Mouse (Mus musculus): ENCODE data around the gene Mex3d. TPM values are rescaled to one million over a fixed set of nuclear protein-coding genes. Genes with fewer than 3 reads are reported as not detected.

Mex3d gene
- polyA plus RNA-seq, 1 experiment from 2014 or later, result 0.32 TPM

DNA sequence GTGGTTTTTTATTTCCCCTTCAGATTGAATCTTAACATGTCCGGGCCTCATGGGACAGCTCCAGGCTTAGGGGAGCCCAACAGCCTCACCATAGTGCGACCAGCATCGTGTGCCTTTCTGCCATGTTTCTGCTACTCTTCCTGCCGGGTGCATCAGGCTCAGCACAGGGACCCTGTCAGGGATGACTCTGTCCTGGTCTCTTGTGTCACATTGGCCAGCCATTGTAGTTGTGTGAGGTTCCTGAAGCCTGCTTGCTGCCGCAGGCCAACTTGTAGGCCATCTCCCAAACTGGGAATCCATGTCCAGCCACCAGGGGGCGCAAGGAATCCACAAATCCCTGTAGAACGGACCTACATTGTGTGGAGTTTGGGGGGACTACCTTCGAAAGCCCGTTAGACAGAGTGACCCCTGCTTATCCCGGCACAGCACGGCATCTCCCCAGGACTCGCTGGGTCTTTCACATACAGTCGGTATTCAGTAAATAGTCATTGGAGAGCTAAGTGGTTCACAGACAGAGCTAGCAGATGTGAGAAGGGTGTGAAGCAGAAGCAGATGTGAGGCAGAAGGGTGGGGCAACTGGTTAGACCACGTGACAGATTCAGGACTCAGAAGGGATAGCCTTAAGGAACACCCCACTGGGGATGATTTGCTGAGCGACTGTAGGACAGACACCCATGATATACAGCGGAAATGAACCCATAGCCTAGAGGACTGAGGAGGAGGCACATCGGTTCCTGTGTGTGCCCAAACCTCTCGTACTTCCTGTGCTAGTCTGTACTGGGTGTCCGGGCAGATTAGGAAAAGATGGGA lies 47.3 kb downstream of the Mex3d start:
- ATAC-seq (ENCODE audit: low read depth), result peak; percentile 25; the same call in 1 of the 2 replicates
- H3K4me1 ChIP-seq (ENCODE audit: control insufficient read depth, low read depth, low read length), result peaks cover 54% of the 10 kb centered on the region
- peaks cover 30% of the 10 kb centered on the region for H3K27me3 ChIP-seq (ENCODE audit: control insufficient read depth, insufficient read depth, low read depth, low read length)
- H3K4me3 ChIP-seq (ENCODE audit: low read depth, low read length), result peak overlapping the region; percentile 17
- peak overlapping the region; percentile 26; the same call in 1 of the 2 replicates for H3K9ac ChIP-seq (ENCODE audit: low read depth, low read length)
- no peaks in the 10 kb centered on the region for H3K9me3 ChIP-seq (replicated peaks; ENCODE audit: control insufficient read depth, low read length)
- H3K27ac ChIP-seq (ENCODE audit: low read length), result no peak overlapping the region
- WGBS (ENCODE audit: insufficient replicate concordance), result 14% methylated on average over 19 of the region's 19 CpGs
- peak overlapping the region; percentile 56 for H3K4me2 ChIP-seq (ENCODE audit: low read depth, low read length)
- peaks cover 12% of the 10 kb centered on the region; the same call in 1 of the 2 replicates for H3K36me3 ChIP-seq (ENCODE audit: control insufficient read depth, insufficient read depth)

DNA sequence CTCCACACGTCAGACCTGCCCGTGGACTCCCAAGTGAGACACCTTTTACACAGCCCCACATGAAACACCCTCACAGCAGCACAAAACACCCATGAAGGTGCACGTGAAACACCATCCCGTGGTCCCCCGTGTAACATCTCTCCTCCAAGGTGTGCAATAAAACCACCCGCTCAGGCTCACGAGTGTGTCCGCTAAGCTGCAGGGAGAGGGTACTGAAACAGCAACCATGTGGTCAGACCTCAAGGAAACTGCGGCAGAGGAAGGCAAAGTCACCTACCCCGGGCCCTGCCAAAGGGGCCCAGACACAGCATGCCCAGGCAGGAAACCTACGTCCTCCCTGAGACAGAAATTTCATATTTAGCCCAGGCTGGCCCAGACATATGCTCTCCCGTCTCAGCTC lies 51.2 kb downstream of the Mex3d start:
- Histone ChIP-seq H3K4me1 (ENCODE audit: control insufficient read depth, low read depth, low read length) (peaks cover 39% of the 10 kb centered on the region), H3K4me2 (ENCODE audit: low read depth, low read length) (no peak overlapping the region), H3K9ac (ENCODE audit: low read depth, low read length) (no peak overlapping the region), H3K9me3 (replicated peaks; ENCODE audit: control insufficient read depth, low read length) (no peaks in the 10 kb centered on the region), H3K36me3 (ENCODE audit: control insufficient read depth, insufficient read depth) (peaks cover 22% of the 10 kb centered on the region), H3K4me3 (ENCODE audit: low read depth, low read length) (no peak overlapping the region), H3K27ac (ENCODE audit: low read length) (no peak overlapping the region), H3K27me3 (ENCODE audit: control insufficient read depth, insufficient read depth, low read depth, low read length) (peaks cover 10% of the 10 kb centered on the region)
- 68% methylated on average over 12 of the region's 12 CpGs for WGBS (ENCODE audit: insufficient replicate concordance)
- ATAC-seq (ENCODE audit: low read depth), result no peak

DNA sequence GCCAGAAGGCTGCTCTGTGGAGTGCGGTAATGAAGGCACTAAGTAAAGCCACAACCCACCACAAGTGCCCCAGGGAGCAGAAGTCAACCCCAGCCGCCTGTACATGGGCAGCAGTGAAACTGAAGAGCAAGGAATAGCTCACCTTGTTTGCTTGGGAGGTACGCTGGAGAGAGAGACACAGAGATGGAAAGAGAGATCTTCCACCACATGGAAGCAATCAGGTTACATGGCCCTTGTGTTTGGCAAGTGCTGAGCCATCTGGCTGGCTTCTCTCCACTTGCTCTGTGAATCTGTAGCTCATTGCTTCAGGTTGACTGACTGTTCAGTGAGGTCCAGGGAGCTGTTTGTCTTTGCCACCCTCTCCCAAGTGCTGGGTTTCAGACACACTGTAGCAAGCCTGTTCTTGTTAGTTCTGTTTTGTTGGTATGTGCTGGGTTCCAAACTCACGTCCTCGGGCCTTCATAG lies 54.9 kb downstream of the Mex3d start:
- Histone ChIP-seq H3K9ac (ENCODE audit: low read depth, low read length) (peak overlapping the region; percentile 73), H3K36me3 (ENCODE audit: control insufficient read depth, insufficient read depth) (peaks cover 22% of the 10 kb centered on the region), H3K27me3 (ENCODE audit: control insufficient read depth, insufficient read depth, low read depth, low read length) (no peaks in the 10 kb centered on the region), H3K27ac (ENCODE audit: low read length) (peak overlapping the region; percentile 98), H3K4me1 (ENCODE audit: control insufficient read depth, low read depth, low read length) (peaks cover 45% of the 10 kb centered on the region), H3K9me3 (replicated peaks; ENCODE audit: control insufficient read depth, low read length) (no peaks in the 10 kb centered on the region), H3K4me2 (ENCODE audit: low read depth, low read length) (peak overlapping the region; percentile 97), H3K4me3 (ENCODE audit: low read depth, low read length) (peak overlapping the region; percentile 35)
- ATAC-seq (ENCODE audit: low read depth), result no peak
- WGBS (ENCODE audit: insufficient replicate concordance), result 53% methylated on average over 5 of the region's 5 CpGs

- no peaks in the 10 kb centered on the region for H3K9me3 ChIP-seq (replicated peaks; ENCODE audit: control insufficient read depth, low read length)
- 21% methylated on average over 10 of the region's 10 CpGs for WGBS (ENCODE audit: insufficient replicate concordance)
- peak overlapping the region; percentile 97 for H3K4me2 ChIP-seq (ENCODE audit: low read depth, low read length)
- peaks cover 22% of the 10 kb centered on the region for H3K36me3 ChIP-seq (ENCODE audit: control insufficient read depth, insufficient read depth)
- peak; percentile 75 for ATAC-seq (ENCODE audit: low read depth)
- peak overlapping the region; percentile 70 for H3K4me3 ChIP-seq (ENCODE audit: low read depth, low read length)
- H3K27ac ChIP-seq (ENCODE audit: low read length), result peak overlapping the region; percentile 98
- H3K9ac ChIP-seq (ENCODE audit: low read depth, low read length), result peak overlapping the region; percentile 73
- H3K4me1 ChIP-seq (ENCODE audit: control insufficient read depth, low read depth, low read length), result peaks cover 45% of the 10 kb centered on the region
- no peaks in the 10 kb centered on the region for H3K27me3 ChIP-seq (ENCODE audit: control insufficient read depth, insufficient read depth, low read depth, low read length)
These were observed 55.6 kb downstream of the Mex3d start for GRCm38 (mm10) chr10:80331636-80332524.

GRCm38 (mm10) chr10:80330888-80331287 lies 56.6 kb downstream of the Mex3d start:
- Histone ChIP-seq H3K4me1 (ENCODE audit: control insufficient read depth, low read depth, low read length) (peaks cover 45% of the 10 kb centered on the region), H3K4me3 (ENCODE audit: low read depth, low read length) (peak overlapping the region; percentile 70), H3K9ac (ENCODE audit: low read depth, low read length) (peak overlapping the region; percentile 73), H3K27me3 (ENCODE audit: control insufficient read depth, insufficient read depth, low read depth, low read length) (no peaks in the 10 kb centered on the region), H3K27ac (ENCODE audit: low read length) (peak overlapping the region; percentile 98), H3K4me2 (ENCODE audit: low read depth, low read length) (peak overlapping the region; percentile 97), H3K9me3 (replicated peaks; ENCODE audit: control insufficient read depth, low read length) (no peaks in the 10 kb centered on the region), H3K36me3 (ENCODE audit: control insufficient read depth, insufficient read depth) (peaks cover 17% of the 10 kb centered on the region)
- 50% methylated on average over 2 of the region's 2 CpGs for WGBS (ENCODE audit: insufficient replicate concordance)
- ATAC-seq (ENCODE audit: low read depth), result no peak

Small RNAs within 50 kb of the gene (microRNA-seq; reads per million reads assigned to microRNA genes)
- not detected for gene Gm22721

Other genes starting within 250 kb of the Mex3d start
- 288 and 309 TPM in 2 replicates for gene Atp5d, start 249.0 kb downstream of the Mex3d start, polyA plus RNA-seq (2015; fragmentation: Nextera tagmentation; extraction: Ambion mirVana)
- gene Cbarp, start 246.8 kb downstream of the Mex3d start, polyA plus RNA-seq (2015; fragmentation: Nextera tagmentation; extraction: Ambion mirVana), result 0.44 and 0.65 TPM in 2 replicates
- gene Midn, start 239.4 kb downstream of the Mex3d start, polyA plus RNA-seq (2015; fragmentation: Nextera tagmentation; extraction: Ambion mirVana), result 2.3 and 2.6 TPM in 2 replicates
- gene Cirbp, start 221.7 kb downstream of the Mex3d start, polyA plus RNA-seq (2015; fragmentation: Nextera tagmentation; extraction: Ambion mirVana), result 13.8 and 14.2 TPM in 2 replicates
- 8.4 and 8.7 TPM in 2 replicates for gene 1600002K03Rik, start 214.7 kb downstream of the Mex3d start, polyA plus RNA-seq (2015; fragmentation: Nextera tagmentation; extraction: Ambion mirVana)
- 0.47 and 0.53 TPM in 2 replicates for gene Efna2, start 208.2 kb downstream of the Mex3d start, polyA plus RNA-seq (2015; fragmentation: Nextera tagmentation; extraction: Ambion mirVana)
- gene Mum1, start 161.2 kb downstream of the Mex3d start, polyA plus RNA-seq (2015; fragmentation: Nextera tagmentation; extraction: Ambion mirVana), result 14.6 and 14.8 TPM in 2 replicates
- 220 and 223 TPM in 2 replicates for gene Ndufs7, start 138.5 kb downstream of the Mex3d start, polyA plus RNA-seq (2015; fragmentation: Nextera tagmentation; extraction: Ambion mirVana)
- gene Gamt, start 126.6 kb downstream of the Mex3d start, polyA plus RNA-seq (2015; fragmentation: Nextera tagmentation; extraction: Ambion mirVana), result 138 and 166 TPM in 2 replicates
- 21.1 and 21.3 TPM in 2 replicates for gene Dazap1, start 126.2 kb downstream of the Mex3d start, polyA plus RNA-seq (2015; fragmentation: Nextera tagmentation; extraction: Ambion mirVana)
- 460 and 501 TPM in 2 replicates for gene Rps15, start 95.2 kb downstream of the Mex3d start, polyA plus RNA-seq (2015; fragmentation: Nextera tagmentation; extraction: Ambion mirVana)
- 0.12 and 0.23 TPM in 2 replicates for gene Apc2, start 91.7 kb downstream of the Mex3d start, polyA plus RNA-seq (2015; fragmentation: Nextera tagmentation; extraction: Ambion mirVana)
- 27.9 and 29.0 TPM in 2 replicates for gene 2310011J03Rik, start 67.1 kb downstream of the Mex3d start, polyA plus RNA-seq (2015; fragmentation: Nextera tagmentation; extraction: Ambion mirVana)
- gene Pcsk4, start 58.2 kb downstream of the Mex3d start, polyA plus RNA-seq (2015; fragmentation: Nextera tagmentation; extraction: Ambion mirVana), result 3.5 and 4.0 TPM in 2 replicates
- gene Reep6, start 57.7 kb downstream of the Mex3d start, polyA plus RNA-seq (2015; fragmentation: Nextera tagmentation; extraction: Ambion mirVana), result 83.9 and 102 TPM in 2 replicates
- 2.2 and 3.4 TPM in 2 replicates for gene Adamtsl5, start 39.2 kb downstream of the Mex3d start, polyA plus RNA-seq (2015; fragmentation: Nextera tagmentation; extraction: Ambion mirVana)
- 0.05 and 0.18 TPM in 2 replicates for gene Plk5, start 31.2 kb downstream of the Mex3d start, polyA plus RNA-seq (2015; fragmentation: Nextera tagmentation; extraction: Ambion mirVana)
- gene Mbd3, start 11.9 kb upstream of the Mex3d start, polyA plus RNA-seq (2015; fragmentation: Nextera tagmentation; extraction: Ambion mirVana), result 49.2 and 52.7 TPM in 2 replicates
- gene Uqcr11, start 19.2 kb upstream of the Mex3d start, polyA plus RNA-seq (2015; fragmentation: Nextera tagmentation; extraction: Ambion mirVana), result 509 and 519 TPM in 2 replicates
- gene Tcf3, start 46.0 kb upstream of the Mex3d start, polyA plus RNA-seq (2015; fragmentation: Nextera tagmentation; extraction: Ambion mirVana), result 39.8 and 44.4 TPM in 2 replicates
- 0.02 TPM in 1 of 2 replicates, not detected in the other for gene Onecut3, start 107.2 kb upstream of the Mex3d start, polyA plus RNA-seq (2015; fragmentation: Nextera tagmentation; extraction: Ambion mirVana)
- gene Atp8b3, start 151.5 kb upstream of the Mex3d start, polyA plus RNA-seq (2015; fragmentation: Nextera tagmentation; extraction: Ambion mirVana), result 0.02 TPM in 1 of 2 replicates, not detected in the other
- 10.9 and 12.1 TPM in 2 replicates for gene Rexo1, start 173.9 kb upstream of the Mex3d start, polyA plus RNA-seq (2015; fragmentation: Nextera tagmentation; extraction: Ambion mirVana)
- 9.6 and 10.7 TPM in 2 replicates for gene Klf16, start 189.7 kb upstream of the Mex3d start, polyA plus RNA-seq (2015; fragmentation: Nextera tagmentation; extraction: Ambion mirVana)
- 31.4 and 35.9 TPM in 2 replicates for gene Abhd17a, start 202.7 kb upstream of the Mex3d start, polyA plus RNA-seq (2015; fragmentation: Nextera tagmentation; extraction: Ambion mirVana)
- 35.3 and 38.3 TPM in 2 replicates for gene Scamp4, start 215.2 kb upstream of the Mex3d start, polyA plus RNA-seq (2015; fragmentation: Nextera tagmentation; extraction: Ambion mirVana)
- gene Adat3, start 215.2 kb upstream of the Mex3d start, polyA plus RNA-seq (2015; fragmentation: Nextera tagmentation; extraction: Ambion mirVana), result 3.2 and 3.7 TPM in 2 replicates
- gene Gm49322, start 218.4 kb upstream of the Mex3d start, polyA plus RNA-seq (2015; fragmentation: Nextera tagmentation; extraction: Ambion mirVana), result 1.2 and 1.5 TPM in 2 replicates
- gene Csnk1g2, start 235.2 kb upstream of the Mex3d start, polyA plus RNA-seq (2015; fragmentation: Nextera tagmentation; extraction: Ambion mirVana), result 5.0 and 9.8 TPM in 2 replicates